Mouse (Mus musculus): Measurements from ENCODE around the gene Acin1.

DNA sequence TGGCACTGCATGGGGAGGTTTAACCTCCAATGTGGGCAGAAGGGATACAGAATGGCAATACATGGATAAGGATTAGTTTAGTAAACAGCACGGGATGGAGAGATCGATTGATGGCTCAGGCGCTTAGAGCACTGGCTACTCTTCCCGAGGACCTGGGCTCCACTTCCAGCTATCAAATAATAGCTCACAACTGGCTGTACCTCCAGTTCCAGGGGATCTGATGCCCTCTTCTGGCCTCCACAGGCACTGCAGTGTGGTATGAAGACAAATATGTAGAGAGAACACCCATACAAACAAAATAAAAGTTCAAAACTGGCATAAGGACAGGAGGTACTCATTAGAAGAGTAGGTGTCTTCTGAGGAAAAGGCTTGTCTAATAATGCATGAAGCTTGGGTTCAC lies 17.4 kb downstream of the Acin1 start:
- TF ChIP-seq EP300 (IDR thresholded peaks at IDR 0.05; ENCODE audit: low read depth) (no peak), CTCF (IDR thresholded peaks at IDR 0.05; ENCODE audit: low read depth) (peak; percentile 84)
